Mouse (Mus musculus) small intestine, adult 2 months (tissue): ENCODE data around the gene Mlip. TPM values are rescaled to one million over a fixed set of nuclear protein-coding genes. Genes with fewer than 3 reads are reported as not detected.

Source experiments
- H3K27ac ChIP-seq: fragments of 200-500 bp; 2 replicates; pipeline ENCODE4 v1.5.1; 2012; ENCODE audit warnings: low read depth, low read length, control low read depth, inconsistent platforms; ENCODE audit not compliant: insufficient read depth
- H3K27me3 ChIP-seq: fragments of 200-500 bp; 2 replicates; pipeline ENCODE4 v1.6.1; 2012; ENCODE audit warnings: mild to moderate bottlenecking, moderate library complexity, low read length, inconsistent platforms; ENCODE audit not compliant: control insufficient read depth, insufficient read depth
- H3K36me3 ChIP-seq: fragments of 200-500 bp; 2 replicates; pipeline ENCODE4 v1.6.1; 2012; ENCODE audit warnings: mild to moderate bottlenecking, low read length, control low read depth, inconsistent platforms; ENCODE audit not compliant: control insufficient read depth, insufficient read depth
- H3K4me1 ChIP-seq: fragments of 200-500 bp; 2 replicates; pipeline ENCODE4 v1.6.1; 2012; ENCODE audit warnings: low read length, inconsistent platforms, mixed read lengths; ENCODE audit not compliant: control insufficient read depth, insufficient read depth, insufficient read length
- H3K4me3 ChIP-seq: fragments of 200-500 bp; 2 replicates; pipeline ENCODE4 v1.5.1; 2012; ENCODE audit warnings: low read depth, mild to moderate bottlenecking, control low read depth, inconsistent platforms, low read length, moderate library complexity
- CTCF ChIP-seq: fragments of 200-500 bp; IDR thresholded peaks from 2 replicates; pipeline ENCODE4 v1.5.1; 2012; ENCODE audit warnings: low read depth, mild to moderate bottlenecking, control low read depth, inconsistent platforms, low read length, moderate library complexity, mixed read lengths; ENCODE audit not compliant: insufficient replicate concordance, insufficient read length; ENCODE audit errors: extremely low read depth
- POLR2A ChIP-seq: fragments of 200-500 bp; IDR thresholded peaks from 2 replicates; pipeline ENCODE4 v1.6.1; 2012; ENCODE audit warnings: low read depth, mild to moderate bottlenecking, control low read depth, inconsistent platforms, low read length, moderate library complexity
- WGBS: fragments of 180-500 bp; shearing (Covaris S2); methylation state at CpG from one replicate; pipeline ENCODE4 v1.1.7; 2018; 5-methylcytosine and 5-hydroxymethylcytosine counted together
- polyA plus RNA-seq: library from polyadenylated mRNA; depleted of rRNA; stranded (reverse); fragments of >200 nt; gene quantifications from 2 replicates; pipeline ENCODE4 v1.2.3, GENCODE M21; 2012

Gene Mlip
- polyA plus RNA-seq, 1 experiment = not detected

- TF ChIP-seq POLR2A = no peak
- no peak for TF ChIP-seq CTCF
- Histone ChIP-seq H3K4me1 (no peaks in the 10 kb centered on the region), H3K27me3 (no peaks in the 10 kb centered on the region), H3K4me3 (no peak overlapping the region), H3K36me3 (no peaks in the 10 kb centered on the region), H3K27ac (no peak overlapping the region)
- 72% methylated on average over 4 of the region's 4 CpGs for WGBS
Observed at GRCm38 (mm10) chr9:77265268-77266017, 87.3 kb downstream of the Mlip start.

DNA sequence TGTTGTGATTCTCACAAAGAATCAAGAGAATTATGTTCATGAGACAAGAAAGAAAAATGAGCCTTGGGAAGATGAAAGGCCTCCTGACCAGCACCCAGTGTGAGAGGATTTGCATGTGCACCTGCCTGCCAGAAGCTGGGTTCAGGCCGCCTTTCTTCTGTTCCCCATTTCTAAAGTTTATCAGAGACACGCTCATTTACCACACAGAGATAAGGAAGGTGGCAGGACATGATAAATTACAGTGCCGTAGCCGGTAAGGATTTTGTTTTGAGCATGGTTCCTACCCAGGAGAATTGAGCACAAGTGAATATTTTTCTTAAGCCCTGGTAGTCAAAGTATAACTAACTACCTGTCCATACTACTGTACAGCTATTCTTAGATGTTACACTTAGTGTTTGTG lies 93.7 kb downstream of the Mlip start:
- no peaks in the 10 kb centered on the region for H3K36me3 ChIP-seq
- H3K27ac ChIP-seq = no peak overlapping the region
- WGBS = 11% methylated on average over 4 of the region's 4 CpGs
- TF ChIP-seq CTCF (no peak), POLR2A (no peak)
- no peak overlapping the region for H3K4me3 ChIP-seq
- no peaks in the 10 kb centered on the region for H3K27me3 ChIP-seq
- H3K4me1 ChIP-seq = no peaks in the 10 kb centered on the region

- no peaks in the 10 kb centered on the region for H3K27me3 ChIP-seq
- H3K27ac ChIP-seq = no peak overlapping the region
- no peaks in the 10 kb centered on the region for H3K36me3 ChIP-seq
- H3K4me3 ChIP-seq = no peak overlapping the region
- 55% methylated on average over 6 of the region's 6 CpGs for WGBS
- no peak for TF ChIP-seq POLR2A
- TF ChIP-seq CTCF = no peak
- H3K4me1 ChIP-seq = no peaks in the 10 kb centered on the region
Observed at GRCm38 (mm10) chr9:77258265-77258664, 94.5 kb downstream of the Mlip start.

DNA sequence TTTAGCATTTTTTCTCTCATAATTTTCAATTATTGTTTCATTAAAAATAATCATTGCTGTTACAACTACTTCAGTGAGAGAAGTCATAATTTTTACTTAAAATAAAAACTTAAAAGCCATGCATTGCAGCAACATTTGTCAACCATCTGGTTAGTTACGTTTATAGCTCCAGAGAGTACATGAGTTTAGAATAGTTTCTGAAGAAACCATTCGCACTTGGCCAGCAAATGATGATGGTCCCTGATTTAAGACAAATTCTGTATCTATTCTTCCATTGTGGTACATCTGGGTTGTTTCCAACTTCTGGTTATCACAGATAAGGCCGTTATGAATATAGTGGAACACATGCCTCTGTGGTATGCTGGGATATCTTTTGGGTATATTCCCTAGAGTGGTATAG lies 98.3 kb downstream of the Mlip start:
- 91% methylated on average over 3 of the region's 3 CpGs for WGBS
- no peaks in the 10 kb centered on the region for H3K36me3 ChIP-seq
- no peak overlapping the region for H3K27ac ChIP-seq
- no peaks in the 10 kb centered on the region for H3K4me1 ChIP-seq
- H3K4me3 ChIP-seq = no peak overlapping the region
- no peak for TF ChIP-seq CTCF
- TF ChIP-seq POLR2A = no peak
- H3K27me3 ChIP-seq = no peaks in the 10 kb centered on the region

- H3K4me3 ChIP-seq = no peak overlapping the region
- 92% methylated on average over 4 of the region's 4 CpGs for WGBS
- H3K36me3 ChIP-seq = no peaks in the 10 kb centered on the region
- no peak overlapping the region for H3K27ac ChIP-seq
- H3K27me3 ChIP-seq = no peaks in the 10 kb centered on the region
- no peaks in the 10 kb centered on the region for H3K4me1 ChIP-seq
- TF ChIP-seq POLR2A (no peak), CTCF (no peak)
Observed at GRCm38 (mm10) chr9:77252761-77253160, 100.0 kb downstream of the Mlip start.

- H3K27ac ChIP-seq = no peak overlapping the region
- 78% methylated on average over 7 of the region's 7 CpGs for WGBS
- no peaks in the 10 kb centered on the region for H3K36me3 ChIP-seq
- TF ChIP-seq CTCF (no peak), POLR2A (no peak)
- H3K4me3 ChIP-seq = no peak overlapping the region
- no peaks in the 10 kb centered on the region for H3K4me1 ChIP-seq
- H3K27me3 ChIP-seq = no peaks in the 10 kb centered on the region
Observed at GRCm38 (mm10) chr9:77252134-77252533, 100.6 kb downstream of the Mlip start.

GRCm38 (mm10) chr9:77251511-77252112 lies 101.2 kb downstream of the Mlip start:
- WGBS = 78% methylated on average over 18 of the region's 18 CpGs
- Histone ChIP-seq H3K4me3 (no peak overlapping the region), H3K27ac (no peak overlapping the region), H3K36me3 (no peaks in the 10 kb centered on the region), H3K27me3 (no peaks in the 10 kb centered on the region), H3K4me1 (no peaks in the 10 kb centered on the region)
- no peak for TF ChIP-seq CTCF
- no peak for TF ChIP-seq POLR2A
